Mouse (Mus musculus) forebrain, embryonic 13.5 days (tissue): ENCODE data around the gene Efcab12. TPM values are rescaled to one million over a fixed set of nuclear protein-coding genes. Genes with fewer than 3 reads are reported as not detected.

Experiments
- ATAC-seq: fragments of 200-750 bp; cut with Nextera tagmentation; 2 replicates; pipeline ENCODE4 v1.8.0; 2017
- H3K27ac ChIP-seq: fragments of 300-500 bp; sonication (generic); 2 replicates; pipeline ENCODE4 v1.5.1; 2015; ENCODE audit warnings: inconsistent platforms, mild to moderate bottlenecking, moderate library complexity
- H3K27me3 ChIP-seq: fragments of 300-500 bp; sonication (generic); 2 replicates; pipeline ENCODE4 v1.6.1; 2015; ENCODE audit warnings: mild to moderate bottlenecking, inconsistent platforms
- H3K36me3 ChIP-seq: fragments of 300-500 bp; sonication (generic); 2 replicates; pipeline ENCODE4 v1.6.1; 2015; ENCODE audit warnings: mild to moderate bottlenecking, inconsistent platforms; ENCODE audit not compliant: poor library complexity, severe bottlenecking
- H3K4me1 ChIP-seq: fragments of 300-500 bp; sonication (generic); 2 replicates; pipeline ENCODE4 v1.6.1; 2015; ENCODE audit warnings: inconsistent platforms
- H3K4me2 ChIP-seq: fragments of 300-500 bp; sonication (generic); 2 replicates; pipeline ENCODE4 v1.6.1; 2015; ENCODE audit warnings: inconsistent platforms, mild to moderate bottlenecking, moderate library complexity
- H3K4me3 ChIP-seq: fragments of 300-500 bp; sonication (generic); 2 replicates; pipeline ENCODE4 v1.5.1; 2015; ENCODE audit warnings: mild to moderate bottlenecking, inconsistent platforms
- H3K9ac ChIP-seq: fragments of 300-500 bp; sonication (generic); 2 replicates; pipeline ENCODE4 v1.6.1; 2015; ENCODE audit warnings: mild to moderate bottlenecking, inconsistent platforms
- H3K9me3 ChIP-seq: fragments of 300-500 bp; sonication (generic); replicated peaks from 2 replicates; pipeline ENCODE4 v1.6.1; 2016; ENCODE audit warnings: inconsistent platforms
- WGBS: fragments of 180-500 bp; shearing (Covaris S2); methylation state at CpG from one replicate; pipeline ENCODE4 v1.1.7; 2015; 5-methylcytosine and 5-hydroxymethylcytosine counted together
- microRNA-seq: library from miRNA; unstranded; fragments of <30 nt; microRNA quantifications from one replicate; pipeline ENCODE4, GENCODE M21; 2016
- polyA plus RNA-seq: library from polyadenylated mRNA; unstranded; fragments of >200 nt; fragmentation: Nextera tagmentation; extraction: Ambion mirVana; gene quantifications from 2 replicates; pipeline ENCODE4 v1.2.1, GENCODE M21; 2015

Efcab12 gene
- polyA plus RNA-seq, 1 experiment from 2014 or later: 1.9 TPM

DNA sequence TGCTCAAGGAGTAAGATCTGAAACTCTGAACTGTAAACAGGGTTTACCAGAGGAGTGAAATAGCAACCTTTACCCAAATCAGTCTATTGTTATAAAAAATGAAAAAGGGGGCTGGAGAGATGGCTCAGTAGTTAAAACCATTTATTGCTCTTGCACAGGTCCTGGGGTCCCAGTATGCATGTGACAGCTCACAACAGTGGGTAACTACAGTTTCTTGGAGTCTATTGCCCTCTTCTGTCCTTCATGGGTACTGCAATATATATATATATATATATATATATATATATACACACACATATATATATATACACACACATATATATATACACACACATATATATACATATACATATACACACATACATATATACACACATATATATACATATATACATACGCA lies 65.6 kb downstream of the Efcab12 start:
- ATAC-seq: no peak
- WGBS: 100% methylated on average over 1 of the region's 1 CpGs

DNA sequence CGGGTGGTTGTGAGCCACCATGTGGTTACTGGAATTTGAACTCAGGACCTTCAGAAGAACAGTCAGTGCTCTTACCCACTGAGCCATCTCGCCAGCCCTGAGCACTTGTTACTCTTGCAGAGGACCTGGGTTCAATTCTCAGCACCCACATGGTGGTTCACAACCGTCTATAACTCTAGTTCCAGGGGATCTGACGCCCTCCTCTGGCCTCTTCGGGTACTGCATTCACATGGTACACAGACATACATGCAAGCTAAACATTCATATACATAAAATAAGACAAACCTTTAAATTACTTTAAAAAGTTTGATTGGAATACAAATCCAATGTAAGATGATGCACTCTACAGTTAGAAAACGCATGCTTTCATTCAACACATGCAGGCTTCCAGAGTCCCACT lies 66.0 kb downstream of the Efcab12 start:
- no peak overlapping the region for H3K9ac ChIP-seq
- H3K4me3 ChIP-seq: no peak overlapping the region
- H3K27ac ChIP-seq: no peak overlapping the region
- H3K4me2 ChIP-seq: no peak overlapping the region
- WGBS: 81% methylated on average over 6 of the region's 6 CpGs
- H3K27me3 ChIP-seq: no peaks in the 10 kb centered on the region
- no peak for ATAC-seq
- no peaks in the 10 kb centered on the region for H3K9me3 ChIP-seq
- H3K36me3 ChIP-seq: no peaks in the 10 kb centered on the region
- H3K4me1 ChIP-seq: peaks cover 31% of the 10 kb centered on the region

More for the DNA sequence above, 65.6 kb downstream of the Efcab12 start:
- Histone ChIP-seq H3K4me3 (no peak overlapping the region), H3K27me3 (no peaks in the 10 kb centered on the region), H3K4me1 (peaks cover 31% of the 10 kb centered on the region), H3K9me3 (no peaks in the 10 kb centered on the region), H3K27ac (no peak overlapping the region), H3K36me3 (0 out of 2 replicates have a peak, but pooled peaks cover under 1% of the 10 kb centered on the region), H3K4me2 (no peak overlapping the region), H3K9ac (no peak overlapping the region)

DNA sequence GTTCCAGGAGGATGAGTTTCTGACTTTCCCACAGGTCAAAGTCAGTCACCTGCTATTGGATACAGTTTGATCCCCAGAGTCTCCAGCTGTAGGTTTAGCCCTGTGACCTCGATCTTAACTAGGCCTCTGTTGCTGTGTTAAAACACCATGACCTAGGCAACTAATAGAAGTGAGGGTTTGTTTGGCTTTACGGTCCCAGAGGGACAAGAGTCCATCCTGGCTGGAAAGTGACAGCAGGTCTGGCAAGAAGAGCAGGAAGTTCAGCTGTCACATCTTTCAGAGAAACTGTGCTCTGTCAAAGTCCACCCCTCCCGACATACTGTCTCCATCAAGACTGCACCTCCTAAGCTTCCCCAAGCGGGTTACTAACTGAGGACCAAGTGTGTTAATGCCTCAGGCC lies 67.4 kb downstream of the Efcab12 start:
- Histone ChIP-seq H3K4me2 (no peak overlapping the region), H3K27me3 (no peaks in the 10 kb centered on the region), H3K27ac (no peak overlapping the region), H3K9me3 (no peaks in the 10 kb centered on the region), H3K4me3 (no peak overlapping the region), H3K4me1 (peaks cover 18% of the 10 kb centered on the region), H3K9ac (no peak overlapping the region), H3K36me3 (no peaks in the 10 kb centered on the region)
- 79% methylated on average over 4 of the region's 4 CpGs for WGBS
- ATAC-seq: no peak

DNA sequence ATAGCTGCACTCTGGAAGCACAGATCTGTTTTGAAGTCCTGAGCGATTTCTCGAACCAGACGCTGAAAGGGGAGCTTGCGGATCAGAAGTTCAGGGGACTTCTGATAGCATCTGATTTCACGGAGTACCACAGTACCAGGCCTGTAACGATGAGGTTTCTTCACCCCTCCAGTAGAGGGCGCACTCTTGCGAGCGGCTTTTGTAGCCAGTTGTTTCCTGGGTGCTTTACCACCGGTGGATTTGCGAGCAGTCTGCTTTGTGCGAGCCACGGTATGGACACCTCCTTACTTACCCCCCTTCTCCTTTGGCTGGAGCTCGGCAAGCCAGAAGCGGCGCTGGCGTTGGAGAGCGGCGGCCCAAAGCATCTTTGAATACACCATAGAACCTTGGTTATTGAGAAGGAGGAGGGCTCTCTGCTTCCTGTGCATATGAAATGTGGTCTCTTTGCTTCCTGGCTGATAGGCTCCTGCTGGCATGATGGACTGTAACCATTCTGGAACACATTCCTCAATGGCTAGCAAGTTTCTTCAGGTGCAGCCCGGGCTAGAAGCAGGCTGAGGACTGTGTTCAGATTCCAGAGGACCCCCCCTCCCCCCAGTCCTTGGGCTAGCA lies 68.0 kb downstream of the Efcab12 start:
- H3K9ac ChIP-seq: no peak overlapping the region
- no peak for ATAC-seq
- H3K27me3 ChIP-seq: no peaks in the 10 kb centered on the region
- H3K4me1 ChIP-seq: peaks cover 11% of the 10 kb centered on the region
- no peak overlapping the region for H3K4me2 ChIP-seq
- no peak overlapping the region for H3K27ac ChIP-seq
- 85% methylated on average over 20 of the region's 20 CpGs for WGBS
- H3K4me3 ChIP-seq: no peak overlapping the region
- H3K9me3 ChIP-seq: no peaks in the 10 kb centered on the region
- H3K36me3 ChIP-seq: no peaks in the 10 kb centered on the region

DNA sequence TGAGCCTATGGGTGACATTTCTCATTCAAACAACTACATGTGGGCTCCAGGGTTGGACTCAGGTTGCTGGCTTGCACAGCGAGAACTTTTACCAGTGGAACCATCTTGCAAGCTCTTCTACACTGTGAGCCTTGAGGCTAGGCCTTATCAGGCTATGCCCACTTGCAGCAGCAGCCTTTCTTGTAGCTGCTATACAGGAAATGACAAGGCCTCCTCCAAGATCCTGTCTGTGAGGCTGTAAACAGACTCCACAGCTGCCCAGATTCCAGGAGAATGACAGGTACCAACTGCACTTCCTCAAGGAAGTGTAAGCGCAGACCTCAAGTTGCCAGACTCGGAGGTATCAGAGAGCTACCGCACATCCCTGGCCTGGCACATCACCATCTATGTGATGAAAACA lies 70.0 kb downstream of the Efcab12 start:
- Histone ChIP-seq H3K27me3 (no peaks in the 10 kb centered on the region), H3K4me3 (no peak overlapping the region), H3K9me3 (no peaks in the 10 kb centered on the region), H3K9ac (no peak overlapping the region), H3K4me1 (peaks cover 6% of the 10 kb centered on the region), H3K4me2 (no peak overlapping the region), H3K36me3 (no peaks in the 10 kb centered on the region), H3K27ac (no peak overlapping the region)
- WGBS: 94% methylated on average over 4 of the region's 4 CpGs
- ATAC-seq: no peak

DNA sequence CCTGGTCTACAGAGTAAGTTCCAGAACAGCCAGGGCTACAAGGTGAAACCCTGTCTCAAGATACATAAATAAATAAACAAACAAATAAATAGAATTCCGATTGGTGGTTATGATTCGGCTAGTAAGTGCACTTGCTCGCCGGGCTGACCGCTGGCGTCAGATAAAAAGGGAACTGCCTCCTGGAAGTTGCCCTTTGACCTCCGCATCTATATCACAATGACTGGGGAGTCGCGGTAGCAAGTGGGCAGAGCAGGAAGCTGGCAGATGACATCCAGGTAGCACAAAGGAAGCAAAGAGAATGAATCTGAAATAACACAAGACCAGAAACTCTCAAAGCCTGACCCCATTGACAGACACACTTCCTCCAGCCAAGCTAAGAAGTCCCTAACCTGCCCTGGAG lies 70.9 kb downstream of the Efcab12 start:
- H3K9ac ChIP-seq: no peak overlapping the region
- no peaks in the 10 kb centered on the region for H3K27me3 ChIP-seq
- H3K4me2 ChIP-seq: no peak overlapping the region
- 47% methylated on average over 9 of the region's 9 CpGs for WGBS
- peaks cover 10% of the 10 kb centered on the region for H3K4me1 ChIP-seq
- no peak overlapping the region for H3K27ac ChIP-seq
- no peaks in the 10 kb centered on the region for H3K9me3 ChIP-seq
- no peak overlapping the region for H3K4me3 ChIP-seq
- H3K36me3 ChIP-seq: no peaks in the 10 kb centered on the region
- ATAC-seq: no peak

DNA sequence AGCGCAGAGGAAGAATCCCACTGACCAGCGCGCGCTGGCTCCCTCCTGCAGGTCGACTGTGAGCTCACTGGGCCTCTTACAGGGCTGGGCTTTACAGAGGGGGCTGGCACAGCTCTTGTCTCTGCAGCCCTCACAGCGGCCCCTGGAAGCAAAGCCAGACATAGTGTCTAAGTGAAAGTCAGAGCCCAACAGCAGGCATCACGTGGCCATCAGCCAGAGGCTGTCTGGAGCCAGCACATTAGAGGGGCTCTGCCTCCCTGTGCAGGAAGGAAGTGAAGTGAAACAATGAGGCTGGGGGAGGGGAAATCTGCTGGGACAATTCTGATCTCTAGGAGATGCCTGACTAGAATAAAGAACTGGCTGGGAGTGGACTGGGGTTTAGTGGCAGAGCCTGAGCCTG lies 74.0 kb downstream of the Efcab12 start:
- Histone ChIP-seq H3K9me3 (no peaks in the 10 kb centered on the region), H3K9ac (no peak overlapping the region), H3K36me3 (no peaks in the 10 kb centered on the region), H3K27me3 (no peaks in the 10 kb centered on the region), H3K4me3 (no peak overlapping the region), H3K4me2 (peak overlapping the region; percentile 12; the same call in 1 of the 2 replicates), H3K4me1 (peaks cover 17% of the 10 kb centered on the region), H3K27ac (peak overlapping the region; percentile 64)
- ATAC-seq: peak; percentile 88
- WGBS: 5% methylated on average over 7 of the region's 7 CpGs

DNA sequence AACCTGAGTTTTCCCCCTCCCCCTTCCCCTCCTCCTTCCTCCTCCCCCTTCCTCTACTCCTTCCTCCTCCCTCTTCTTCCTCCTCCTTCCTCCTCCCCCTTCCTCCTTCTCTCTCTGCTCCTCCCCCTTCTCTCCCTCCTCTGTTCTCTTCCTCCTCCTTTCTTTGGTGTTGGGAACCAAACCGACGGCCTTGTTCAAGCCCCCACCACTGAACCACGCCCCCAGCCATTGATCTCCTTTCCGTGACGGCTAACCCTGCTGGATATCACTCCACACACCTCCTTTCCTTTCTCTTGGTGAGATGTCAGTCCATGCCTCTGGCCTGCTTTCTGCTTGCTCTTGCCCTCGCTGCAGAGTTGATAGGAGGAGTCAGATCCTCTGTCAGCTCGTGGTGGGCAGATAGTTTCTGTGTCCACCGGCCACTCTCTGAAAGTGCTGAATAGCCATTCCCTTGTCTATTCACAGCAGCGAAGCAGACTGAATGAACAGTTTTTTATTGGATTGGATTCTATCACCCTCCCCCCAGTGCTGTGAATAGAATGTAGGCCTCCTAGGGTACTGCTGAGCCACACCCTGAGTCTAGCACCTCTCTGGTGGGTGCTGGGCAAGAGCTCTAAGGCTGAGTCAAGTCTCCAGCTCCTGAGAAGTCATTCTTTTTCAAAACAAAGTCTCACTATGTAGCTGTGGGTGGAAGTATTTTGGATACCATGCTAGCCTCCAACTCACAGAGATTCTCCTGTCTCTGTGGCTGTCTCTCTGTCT lies 76.0 kb downstream of the Efcab12 start, which contains the start of gene Tmem40:
Gene Tmem40 (minus strand): TSS at position 416 of the 762 bp plus-strand sequence.
- H3K9me3 ChIP-seq: no peaks in the 10 kb centered on the region
- H3K9ac ChIP-seq: no peak within 1 kb of the TSS
- no peaks in the 10 kb centered on the region for H3K36me3 ChIP-seq
- 0 out of 2 replicates have a peak within 1 kb of the TSS, but pooled peaks have one; percentile 29 for H3K4me2 ChIP-seq
- 2% methylated on average over 9 of the region's 9 CpGs for WGBS
- H3K4me3 ChIP-seq: no peak within 1 kb of the TSS
- peak within 1 kb of the TSS; percentile 31; the same call in 1 of the 2 replicates for H3K27ac ChIP-seq
- no peaks in the 10 kb centered on the region for H3K27me3 ChIP-seq
- peaks cover 17% of the 10 kb centered on the region for H3K4me1 ChIP-seq
- no peak for ATAC-seq

DNA sequence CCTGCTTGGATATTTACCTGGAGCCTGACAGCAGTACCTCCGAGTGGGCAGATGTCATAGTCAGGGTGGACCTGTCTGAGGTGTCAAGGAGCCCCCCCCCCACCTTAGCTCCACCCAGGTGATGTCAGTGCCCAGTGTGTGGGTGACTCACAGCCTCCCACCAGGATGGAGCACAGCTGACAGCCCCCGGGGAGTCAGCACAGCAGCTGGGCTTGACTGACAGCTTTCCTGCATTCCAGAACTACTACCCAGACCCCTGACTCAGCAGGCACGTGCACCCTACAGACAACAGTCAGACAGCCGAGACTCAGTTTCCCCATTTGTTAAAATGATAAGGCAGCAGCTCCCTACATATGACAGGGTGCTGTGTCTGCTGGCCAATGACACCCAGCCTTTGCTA lies 77.2 kb downstream of the Efcab12 start:
- no peak overlapping the region for H3K4me2 ChIP-seq
- no peak overlapping the region for H3K9ac ChIP-seq
- H3K4me1 ChIP-seq: peaks cover 17% of the 10 kb centered on the region
- no peak overlapping the region for H3K4me3 ChIP-seq
- no peaks in the 10 kb centered on the region for H3K27me3 ChIP-seq
- no peaks in the 10 kb centered on the region for H3K36me3 ChIP-seq
- ATAC-seq: no peak
- H3K27ac ChIP-seq: no peak overlapping the region
- H3K9me3 ChIP-seq: no peaks in the 10 kb centered on the region
- WGBS: 64% methylated on average over 4 of the region's 4 CpGs

Small RNA genes within 50 kb of the gene (microRNA-seq; reads per million reads assigned to microRNA genes)
- gene Mir7660: not detected

Other genes starting within 250 kb of the Efcab12 start
- 0.30 and 0.39 TPM in 2 replicates for gene Mkrn2os, start 245.8 kb downstream of the Efcab12 start, polyA plus RNA-seq
- gene Mkrn2, start 236.5 kb downstream of the Efcab12 start, polyA plus RNA-seq: 30.4 and 35.0 TPM in 2 replicates
- 137 and 156 TPM in 2 replicates for gene Raf1, start 161.8 kb downstream of the Efcab12 start, polyA plus RNA-seq
- gene Tmem40, start 76.0 kb downstream of the Efcab12 start, polyA plus RNA-seq: 0.78 and 0.84 TPM in 2 replicates
- 23.8 and 26.5 TPM in 2 replicates for gene Cand2, start 63.9 kb downstream of the Efcab12 start, polyA plus RNA-seq
- gene Rpl32, start 29.7 kb downstream of the Efcab12 start, polyA plus RNA-seq: 1,595 and 1,910 TPM in 2 replicates
- 20.4 and 21.3 TPM in 2 replicates for gene Mbd4, start 15.0 kb upstream of the Efcab12 start, polyA plus RNA-seq
- gene Ift122, start 15.1 kb upstream of the Efcab12 start, polyA plus RNA-seq: 26.1 and 28.4 TPM in 2 replicates
- gene Rho, start 93.3 kb upstream of the Efcab12 start, polyA plus RNA-seq: 0.10 and 0.17 TPM in 2 replicates
- gene H1foo, start 106.5 kb upstream of the Efcab12 start, polyA plus RNA-seq: not detected in 2 replicates
- 14.3 and 19.7 TPM in 2 replicates for gene Plxnd1, start 156.6 kb upstream of the Efcab12 start, polyA plus RNA-seq